Mouse (Mus musculus) bone marrow macrophage, adult 2 months (primary cell): ENCODE results near the gene Yeats2.

Source experiments
- CTCF ChIP-seq: IDR thresholded peaks from 2 replicates; pipeline ENCODE4 v1.5.1; 2012; ENCODE audit warnings: low read depth, mild to moderate bottlenecking, low read length, moderate library complexity
- POLR2A ChIP-seq: IDR thresholded peaks from 2 replicates; pipeline ENCODE4 v1.6.1; 2012; ENCODE audit warnings: mild to moderate bottlenecking, low read depth, low read length, borderline replicate concordance

DNA sequence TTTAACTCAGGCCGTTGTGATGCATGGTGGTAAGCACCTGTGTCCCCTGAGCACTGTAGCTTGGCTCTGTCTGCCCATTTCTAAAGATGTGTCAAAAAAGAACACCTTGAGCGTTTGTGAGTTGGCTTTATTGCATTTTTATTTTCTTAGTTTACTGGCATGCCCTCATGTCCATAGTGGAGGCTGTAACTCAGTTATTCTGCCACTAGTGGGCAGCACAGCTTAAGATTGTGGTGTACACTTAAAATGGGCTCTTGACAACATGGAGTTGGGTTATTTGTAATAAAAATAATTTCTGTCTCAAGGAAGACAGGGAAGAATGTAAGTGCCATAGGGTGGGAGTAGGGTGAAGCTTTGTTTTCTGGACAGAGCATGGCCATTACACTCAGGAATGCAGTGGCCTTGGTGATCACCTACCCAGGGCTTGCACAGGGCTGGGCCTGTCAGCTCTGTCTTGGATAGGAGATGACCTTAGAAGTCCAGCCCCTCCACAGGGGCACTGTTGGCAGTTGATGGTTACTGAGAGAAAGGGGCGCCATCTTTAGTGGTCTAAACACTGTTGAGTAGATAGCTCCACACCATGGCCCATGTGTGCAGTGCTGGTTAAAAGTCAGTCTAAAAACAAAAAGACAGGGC is 72.8 kb downstream of the Yeats2 start:
- no peak for TF ChIP-seq CTCF
- TF ChIP-seq POLR2A, result no peak
